Mouse (Mus musculus): ENCODE data around the gene Pafah1b1. TPM values are rescaled to one million over a fixed set of nuclear protein-coding genes. Genes with fewer than 3 reads are reported as not detected.
A peak's percentile ranks its signal among the peaks of the same experiment; 100 is the strongest.

Pafah1b1 gene
- total RNA-seq, 2 experiments from 2014 or later = 96.6 to 101 TPM

DNA sequence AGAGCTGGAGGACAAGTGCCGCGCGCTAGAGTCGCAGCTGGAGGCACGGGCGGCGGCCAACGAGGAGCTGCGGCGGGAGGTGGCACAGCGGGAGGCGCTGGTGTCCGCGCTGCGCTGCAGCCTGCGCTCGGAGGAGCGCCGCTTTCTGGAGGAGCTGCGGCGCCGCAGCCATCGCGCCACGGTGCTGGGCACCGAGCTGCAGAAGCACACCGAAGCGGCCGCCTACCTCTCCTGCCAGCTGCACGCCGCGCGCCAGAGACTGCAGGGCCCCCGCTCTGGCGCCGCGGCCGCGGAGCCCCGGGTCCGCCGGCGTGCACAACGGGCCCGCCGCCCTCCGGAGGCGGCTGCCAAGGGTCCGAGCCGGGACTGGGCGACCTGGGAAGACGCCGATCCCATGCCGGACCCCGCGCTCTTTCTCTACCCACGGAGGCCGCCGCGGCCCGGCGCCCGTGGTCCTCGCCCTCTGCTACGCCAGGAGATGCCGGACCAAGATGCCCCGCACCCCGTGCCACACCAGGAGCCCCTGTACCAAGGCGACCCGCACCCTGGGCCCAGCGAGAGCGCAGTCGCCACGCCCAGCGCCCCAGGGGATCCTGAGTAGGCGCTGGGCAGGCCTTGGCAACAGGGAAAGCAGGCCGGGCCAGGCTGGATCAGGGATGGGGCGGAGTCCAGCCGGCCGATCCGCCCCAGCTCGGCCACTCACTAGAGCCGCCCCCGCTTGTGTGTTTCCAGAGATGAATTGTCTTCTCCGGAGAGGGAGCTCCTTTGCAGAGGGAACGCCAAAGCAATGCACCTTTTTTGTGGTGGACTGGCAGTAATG is 86.3 kb downstream of the Pafah1b1 start:
- intact Hi-C loops (cut with DNase I; ENCODE audit: low total_unique reads) = loop anchor here (5.0 to 10.0 kb wide), 2 partner anchors 169 to 207 kb away; no protein-coding TSS in a partner anchor
- peak; percentile 81 for DNase-seq

DNA sequence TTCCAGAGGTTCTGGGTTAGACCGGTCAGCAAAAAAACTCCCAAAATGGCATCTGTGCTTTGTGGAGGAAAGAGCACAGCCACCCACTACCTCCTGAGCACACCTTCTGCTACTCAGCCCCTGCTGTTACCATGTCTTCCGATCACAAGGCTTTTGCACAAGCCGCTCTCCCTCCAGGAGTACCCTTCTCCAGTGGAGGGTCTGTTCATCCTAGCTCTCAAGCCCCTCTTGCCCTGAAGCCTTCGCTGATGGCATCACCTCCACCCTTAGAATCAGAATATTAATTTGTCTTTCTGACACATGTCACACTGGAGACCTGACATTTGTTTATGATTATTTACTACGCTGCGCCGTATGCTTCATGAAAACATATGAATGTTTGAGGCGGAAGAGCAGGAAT is 87.0 kb downstream of the Pafah1b1 start:
- intact Hi-C loops (cut with DNase I; ENCODE audit: low total_unique reads) = loop anchor here (5.0 to 10.0 kb wide), 2 partner anchors 170 to 207 kb away; no protein-coding TSS in a partner anchor
- DNase-seq = no peak

DNA sequence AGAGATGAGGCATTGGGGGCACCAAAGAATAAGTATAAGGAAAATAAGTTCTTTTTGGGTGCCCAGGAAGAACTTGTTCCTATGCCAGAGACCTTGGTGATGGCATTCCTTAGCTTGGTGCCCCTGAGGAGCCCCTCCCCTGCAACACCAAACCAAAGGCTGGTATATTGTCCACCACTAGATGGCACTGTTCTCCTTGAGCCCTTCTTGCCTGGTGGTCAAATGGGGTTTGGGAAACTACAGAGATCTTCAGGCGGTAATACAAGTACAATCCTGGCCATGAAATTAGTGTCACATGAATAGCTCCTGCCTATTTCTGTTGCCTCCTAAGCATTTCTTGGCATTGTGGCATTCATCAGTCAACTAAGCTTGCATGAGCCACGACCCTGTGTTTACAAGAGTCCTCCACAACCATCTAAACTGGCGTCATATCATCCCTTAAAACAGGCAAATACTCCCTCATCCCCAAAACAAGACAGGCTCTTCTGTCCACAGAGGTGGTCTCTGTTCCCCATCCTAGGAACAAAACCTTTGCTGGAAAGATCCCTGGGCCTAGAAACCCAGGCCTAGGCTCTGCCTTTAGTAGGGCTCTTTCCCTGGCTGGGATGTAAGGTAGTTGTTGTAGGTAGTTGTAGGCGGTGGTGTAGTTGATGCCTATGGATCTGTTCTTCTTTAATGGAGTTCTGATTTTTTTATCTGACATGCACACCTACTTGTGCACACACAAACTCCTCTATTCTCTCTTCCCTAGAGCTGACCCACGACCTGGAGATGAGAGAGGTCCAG is 89.8 kb downstream of the Pafah1b1 start:
- DNase-seq = peak; percentile 46
- intact Hi-C loops (cut with DNase I; ENCODE audit: low total_unique reads) = loop anchor here (5.0 to 10.0 kb wide), 2 partner anchors 173 to 210 kb away; no protein-coding TSS in a partner anchor

DNA sequence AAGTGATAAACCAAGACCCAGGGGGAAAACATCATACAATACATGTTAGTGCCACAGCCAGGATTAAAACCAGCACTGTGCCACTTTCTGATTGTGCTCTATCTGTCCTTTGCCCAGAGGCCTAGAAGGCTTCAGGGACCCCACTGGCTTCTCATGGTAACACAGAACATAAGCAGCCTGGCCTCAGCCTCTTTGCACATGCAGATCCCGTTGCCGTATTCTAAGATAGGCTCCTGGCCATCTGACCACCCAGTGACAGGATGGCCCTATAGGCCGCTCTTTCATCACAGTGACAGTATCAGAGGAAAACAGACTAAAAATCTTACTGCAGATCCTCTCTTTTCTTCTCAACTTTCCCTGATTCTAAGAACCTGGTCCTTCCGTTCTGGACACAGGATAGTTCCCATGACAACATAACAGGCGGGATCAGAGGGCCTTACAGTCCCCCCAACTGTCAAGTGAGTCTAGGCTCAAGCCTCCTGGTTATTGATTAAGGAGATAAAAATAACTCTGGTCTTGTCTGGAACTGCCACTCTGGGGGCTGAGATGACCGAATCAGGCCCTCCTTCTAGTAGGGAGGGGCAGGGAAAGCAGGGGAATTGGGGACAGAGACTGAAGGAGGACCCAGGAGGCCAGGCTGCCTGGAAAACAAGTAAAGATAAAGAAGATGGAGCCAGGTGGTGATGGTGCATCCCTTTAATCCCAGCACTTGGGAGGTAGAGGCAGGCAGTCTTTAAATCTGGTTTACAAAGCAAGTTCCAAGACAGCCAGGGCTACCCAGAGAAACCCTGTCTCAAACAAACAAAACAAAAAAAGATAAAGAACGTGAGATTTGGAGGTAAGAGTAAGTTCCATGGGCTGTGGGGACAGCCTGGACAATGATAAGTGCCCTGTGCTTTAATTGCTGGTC is 92.3 kb downstream of the Pafah1b1 start:
- intact Hi-C loops (cut with DNase I; ENCODE audit: low total_unique reads) = loop anchor here (10.0 kb wide), 1 partner anchor 213 kb away; no protein-coding TSS in a partner anchor
- DNase-seq = no peak

DNA sequence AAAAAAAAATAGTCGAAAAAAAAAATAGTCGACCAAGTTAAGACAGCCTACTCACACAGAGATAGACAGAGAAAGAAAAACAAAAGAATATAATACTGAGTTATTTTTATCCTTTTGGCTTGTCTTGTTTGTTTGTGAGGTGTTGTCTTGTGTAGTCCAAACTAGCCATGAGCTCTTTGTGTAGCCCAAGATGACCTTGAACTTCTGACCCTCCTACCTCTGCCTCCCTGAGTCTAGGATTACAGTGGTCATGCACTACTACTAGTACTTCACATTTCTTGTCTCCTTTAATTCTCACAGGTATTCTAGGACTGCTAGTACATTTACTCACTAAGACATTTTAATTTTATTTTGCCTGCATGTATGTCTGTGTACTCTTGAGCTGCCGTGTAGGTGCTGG is 97.0 kb downstream of the Pafah1b1 start:
- intact Hi-C loops (cut with DNase I; ENCODE audit: low total_unique reads) = no loop called here
- DNase-seq = no peak

DNA sequence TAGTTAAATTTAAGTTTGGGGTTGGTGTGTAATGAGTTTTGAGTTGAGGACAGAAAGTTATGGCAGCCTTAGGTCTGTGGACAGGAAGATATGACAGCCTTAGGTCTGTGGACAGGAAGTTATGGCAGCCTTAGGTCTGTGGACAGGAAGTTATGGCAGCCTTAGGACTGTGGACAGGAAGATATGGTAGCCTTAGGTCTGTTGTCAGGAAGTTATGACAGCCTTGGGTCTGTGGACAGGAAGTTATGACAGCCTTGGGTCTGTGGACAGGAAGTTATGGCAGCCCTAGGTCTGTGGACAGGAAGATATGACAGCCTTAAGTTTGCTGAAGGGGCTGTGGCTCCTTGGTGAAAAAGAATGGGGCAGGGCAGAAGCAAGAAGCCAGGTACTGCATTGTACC is 99.1 kb downstream of the Pafah1b1 start:
- intact Hi-C loops (cut with DNase I; ENCODE audit: low total_unique reads) = no loop called here
- no peak for DNase-seq

Other genes with a start within 250 kb of the Pafah1b1 start
- gene Rap1gap2, start 113.8 kb downstream of the Pafah1b1 start, total RNA-seq (2021) = 1 to 10 TPM; 9.9 to 10.0 TPM
- under 1 TPM; 0.09 to 0.12 TPM for gene Ccdc92b, start 105.1 kb downstream of the Pafah1b1 start, total RNA-seq (2021)
- gene Cluh, start 75.2 kb downstream of the Pafah1b1 start, total RNA-seq (2021) = 10 to 100 TPM; 82.1 to 89.8 TPM
- 1 to 10 TPM; 8.5 to 9.2 TPM for gene Mettl16, start 46.2 kb upstream of the Pafah1b1 start, total RNA-seq (2021)
- 1 to 10 TPM; 5.4 to 6.1 TPM for gene Mnt, start 106.2 kb upstream of the Pafah1b1 start, total RNA-seq (2021)
- 1 to 10 TPM; 2.7 to 3.7 TPM for gene Sgsm2, start 172.4 kb upstream of the Pafah1b1 start, total RNA-seq (2021)
- gene Tsr1, start 173.4 kb upstream of the Pafah1b1 start, total RNA-seq (2021) = 10 to 100 TPM; 20.9 to 25.4 TPM
- gene Smg6, start 201.2 kb upstream of the Pafah1b1 start, total RNA-seq (2021) = 10 to 100 TPM; 10.6 to 10.8 TPM
- 10 to 100 TPM; 19.1 to 21.2 TPM for gene Srr, start 201.3 kb upstream of the Pafah1b1 start, total RNA-seq (2021)

All from gastrocnemius, postnatal 14 days (tissue).